Mouse (Mus musculus): ENCODE measurements around the gene Gm525.

- TF ChIP-seq EP300 (optimal IDR thresholded peaks at IDR 0.05) (no peak), CTCF (IDR thresholded peaks at IDR 0.05; ENCODE audit: low read depth) (no peak)
These were observed 35.1 kb upstream of the Gm525 start for GRCm38 (mm10) chr11:89038496-89038895.

Data from stomach, postnatal 0 days (tissue).